Mouse (Mus musculus) layer of hippocampus, adult 2 months (tissue): ENCODE data around the gene Aste1. TPM values are rescaled to one million over a fixed set of nuclear protein-coding genes. Genes with fewer than 3 reads are reported as not detected.

Experiments
- DNase-seq, 2 experiments: peaks; one replicate each; pipeline ENCODE4 v3.0.0; 2022; ENCODE audit warnings: low spot score in 2 of 2
- H3K27ac ChIP-seq: fragments of 200-600 bp; 2 replicates; pipeline ENCODE4 v1.8.1; 2022
- H3K4me3 ChIP-seq: fragments of 200-600 bp; 2 replicates; pipeline ENCODE4 v1.8.1; 2022; ENCODE audit warnings: mild to moderate bottlenecking
- CTCF ChIP-seq: fragments of 200-600 bp; conservative IDR thresholded peaks from 2 replicates; pipeline ENCODE4 v1.8.1; 2022; ENCODE audit warnings: antibody characterized with exemption, mild to moderate bottlenecking, moderate library complexity
- long read RNA-seq, 2 experiments: library from polyadenylated mRNA; stranded (forward); transcript quantifications; one replicate each; pipeline ENCODE4 v2.0.0; 2021; ENCODE audit warnings: borderline mapping rate in 2 of 2
- total RNA-seq, 2 experiments: library from RNA; stranded (reverse); gene quantifications; 2 replicates each; pipeline ENCODE4 v1.2.3; 2021

The Aste1 gene
- total RNA-seq, result 10 to 100 TPM; 11.5 TPM
- long read RNA-seq, experiment 1, partial matches to known transcripts, result 0 of 11 reads
- long read RNA-seq, experiment 1, other reads (novel, unspliced or antisense), result 7 of 11 reads
- long read RNA-seq, experiment 2, partial matches to known transcripts, result 1 of 7 reads
- long read RNA-seq, experiment 2, other reads (novel, unspliced or antisense), result 4 of 7 reads

DNA sequence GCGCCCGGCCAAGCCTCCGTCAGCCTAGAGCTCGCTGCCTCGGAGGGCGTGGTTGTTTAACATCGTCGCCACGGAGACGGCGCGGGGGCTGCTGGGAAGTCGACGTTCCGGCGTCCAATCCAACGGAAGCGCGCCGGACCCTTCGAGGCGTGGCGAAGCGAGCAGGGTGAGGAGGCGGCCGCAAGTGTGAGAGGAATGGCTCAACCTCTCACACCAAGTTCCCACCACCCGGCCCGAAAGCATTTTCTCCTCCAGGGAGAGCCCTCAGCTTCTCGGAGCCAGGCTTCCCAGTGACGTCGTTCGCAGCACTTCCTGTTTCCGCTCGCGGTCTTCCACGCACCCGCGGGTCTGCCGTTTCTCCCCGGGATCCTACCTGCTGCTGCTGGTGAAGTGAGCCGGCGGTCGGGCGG is at the start of gene Aste1, which contains the start of gene Nek11:
Aste1 (plus strand) TSS at position 175 of the 410 bp plus-strand sequence.
Nek11 (minus strand) TSS at position 307 of the 410 bp plus-strand sequence.
- H3K27ac ChIP-seq, result peak within 1 kb of the TSS; percentile 88
- TF ChIP-seq CTCF, result no peak
- peak within 1 kb of the TSS; percentile 85 for H3K4me3 ChIP-seq
- peak; percentile 91 to 93 for DNase-seq

DNA sequence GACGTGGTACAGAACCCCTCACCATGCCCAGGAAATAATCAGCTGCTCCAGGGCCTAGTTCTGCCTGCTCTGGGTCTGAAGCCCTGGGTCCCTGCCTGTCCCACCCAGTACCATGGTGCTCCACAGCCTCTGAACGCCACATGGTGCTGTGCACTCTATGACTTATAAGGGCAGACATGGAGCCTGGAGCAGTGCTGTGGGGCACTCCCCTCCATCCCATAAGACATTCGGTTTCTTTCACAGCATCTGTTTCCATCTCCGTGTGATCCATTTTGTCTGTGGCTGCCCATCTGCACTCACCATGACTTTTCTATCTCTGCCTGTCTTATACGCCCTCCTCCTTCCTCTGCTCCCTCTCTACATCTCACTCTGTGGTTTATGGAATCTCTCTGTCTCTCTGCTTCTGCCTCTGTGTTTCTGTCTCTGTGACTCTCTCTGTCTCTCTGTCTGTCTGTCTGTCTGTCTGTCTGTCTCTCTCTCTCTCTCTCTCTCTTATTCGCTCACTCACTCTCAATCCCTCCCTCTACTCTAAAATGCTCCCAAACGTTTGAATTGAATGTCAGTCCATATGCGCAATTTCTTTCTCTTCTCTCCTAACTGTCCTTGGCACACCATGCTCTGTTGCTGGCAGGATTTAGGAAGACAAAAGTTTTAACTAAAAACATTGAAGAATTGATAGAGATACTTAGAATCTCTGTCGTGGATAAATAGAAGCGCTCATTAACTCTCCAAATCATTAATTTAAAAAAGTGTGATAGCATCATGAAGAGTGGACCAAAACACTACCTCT is 46.8 kb upstream of the Aste1 start:
- no peak for DNase-seq
- H3K4me3 ChIP-seq, result no peak overlapping the region
- peak overlapping the region; percentile 6 for H3K27ac ChIP-seq
- TF ChIP-seq CTCF, result no peak

DNA sequence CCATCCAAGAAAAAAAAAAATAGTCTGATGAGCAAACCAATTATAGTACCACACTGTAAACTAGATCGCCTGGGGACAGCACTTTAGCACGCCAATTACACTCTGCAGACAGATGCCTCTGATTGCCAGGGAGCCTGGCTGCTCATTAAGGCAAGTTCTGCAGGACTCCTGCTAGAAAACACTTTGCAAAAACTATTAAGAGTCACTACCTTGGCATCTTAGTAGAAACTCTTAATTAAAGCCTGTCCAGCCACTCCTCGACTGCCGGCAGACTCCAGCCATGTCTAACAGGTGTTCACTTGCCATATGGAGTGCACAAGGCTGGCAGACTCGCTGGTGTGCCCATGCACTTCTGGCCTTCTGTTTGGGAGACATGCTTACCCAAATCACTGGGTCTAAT is 46.2 kb upstream of the Aste1 start:
- DNase-seq, result no peak
- TF ChIP-seq CTCF, result no peak
- Histone ChIP-seq H3K27ac (no peak overlapping the region; the same call in 1 of the 2 replicates), H3K4me3 (no peak overlapping the region)

DNA sequence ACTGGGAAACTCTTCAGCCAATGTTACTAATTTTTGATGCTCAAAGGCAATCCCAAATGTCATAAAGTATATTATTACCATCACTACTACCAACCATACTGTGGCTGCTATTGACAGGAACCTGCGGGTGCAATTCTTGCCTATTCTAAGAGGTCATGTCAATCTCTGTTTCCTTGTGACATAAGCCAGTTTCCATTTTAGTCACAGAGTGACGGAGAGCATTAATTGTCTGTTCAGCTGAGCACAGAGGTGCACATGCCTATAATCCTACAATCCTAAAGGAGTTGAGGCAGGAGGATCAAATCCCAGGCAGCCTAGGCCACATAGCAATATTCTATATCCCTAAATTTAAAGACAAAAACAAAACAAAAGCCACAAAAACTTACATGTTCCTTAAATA is 33.0 kb upstream of the Aste1 start:
- no peak for DNase-seq
- H3K27ac ChIP-seq, result no peak overlapping the region
- TF ChIP-seq CTCF, result no peak
- H3K4me3 ChIP-seq, result no peak overlapping the region

DNA sequence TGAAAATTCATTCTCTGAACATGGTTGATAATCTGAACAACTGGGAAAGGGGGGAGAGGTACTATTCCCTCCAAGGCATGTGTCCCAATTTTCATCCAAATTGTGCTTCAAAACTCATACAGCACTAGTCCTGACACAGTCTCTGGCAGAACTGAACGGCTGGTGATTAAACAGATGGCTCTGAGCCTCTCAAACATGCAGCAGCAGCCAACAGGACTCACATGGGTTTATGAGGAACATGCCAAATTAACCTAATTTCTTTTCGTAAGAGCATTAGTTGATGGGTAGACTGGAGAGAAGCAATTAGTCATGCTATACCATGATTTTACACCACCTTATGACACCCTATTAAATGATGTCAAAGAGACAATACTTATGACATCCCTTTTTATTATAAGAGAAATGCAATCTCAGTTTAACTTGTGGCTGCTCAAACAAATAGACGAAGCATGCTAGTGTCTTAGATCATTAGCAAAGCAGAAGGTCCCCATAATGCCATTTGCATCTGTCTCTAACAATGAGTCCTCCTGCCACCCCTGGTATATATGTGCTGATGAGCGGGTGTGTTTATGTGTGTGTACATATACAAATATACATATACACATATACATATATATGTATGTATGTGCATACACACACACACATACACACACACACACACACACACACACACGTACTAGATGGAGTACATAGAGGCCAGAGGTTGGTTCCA is 31.5 kb upstream of the Aste1 start:
- Histone ChIP-seq H3K4me3 (no peak overlapping the region), H3K27ac (peak overlapping the region; percentile 60; the same call in 1 of the 2 replicates)
- DNase-seq, result peak; percentile 52 to 81
- TF ChIP-seq CTCF, result no peak

DNA sequence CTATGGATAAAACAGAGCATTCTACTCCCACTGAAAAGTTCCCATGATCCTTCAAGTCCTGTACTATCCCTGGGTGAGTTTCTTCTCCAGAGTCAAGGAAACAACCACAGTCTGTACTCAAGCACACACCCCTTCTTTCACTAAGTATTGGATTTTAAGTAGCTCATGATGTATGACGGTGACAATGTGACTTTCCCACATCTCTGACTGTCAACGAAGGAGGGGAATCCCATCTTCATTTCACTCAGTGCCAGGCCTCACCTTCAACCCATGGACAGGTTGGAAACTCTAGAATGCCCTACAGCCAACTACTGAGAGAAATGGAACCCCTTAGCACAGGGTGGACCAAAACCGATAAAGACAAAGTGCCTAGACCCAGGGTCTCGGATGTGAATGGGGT is 29.0 kb upstream of the Aste1 start:
- no peak overlapping the region for H3K4me3 ChIP-seq
- DNase-seq, result no peak
- no peak overlapping the region for H3K27ac ChIP-seq
- TF ChIP-seq CTCF, result no peak

DNA sequence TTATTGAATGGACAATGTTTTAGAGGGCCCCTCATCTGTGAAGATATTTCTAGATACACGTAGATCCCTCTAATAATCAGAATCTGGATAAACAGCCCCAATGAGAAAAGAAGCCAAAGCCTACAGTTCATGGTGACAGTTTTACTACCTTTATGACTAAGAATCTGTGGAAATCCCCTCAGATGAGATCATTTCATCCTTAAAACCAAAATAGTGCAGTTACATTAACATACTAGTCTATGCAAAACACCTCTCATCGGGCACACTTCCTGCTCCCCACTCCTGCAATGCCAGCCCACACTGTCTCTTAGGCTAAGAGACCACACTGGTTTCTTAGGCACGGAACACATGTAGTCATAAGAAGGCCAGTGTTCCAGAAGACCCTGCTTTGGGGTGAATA is 26.6 kb upstream of the Aste1 start:
- DNase-seq, result no peak

DNA sequence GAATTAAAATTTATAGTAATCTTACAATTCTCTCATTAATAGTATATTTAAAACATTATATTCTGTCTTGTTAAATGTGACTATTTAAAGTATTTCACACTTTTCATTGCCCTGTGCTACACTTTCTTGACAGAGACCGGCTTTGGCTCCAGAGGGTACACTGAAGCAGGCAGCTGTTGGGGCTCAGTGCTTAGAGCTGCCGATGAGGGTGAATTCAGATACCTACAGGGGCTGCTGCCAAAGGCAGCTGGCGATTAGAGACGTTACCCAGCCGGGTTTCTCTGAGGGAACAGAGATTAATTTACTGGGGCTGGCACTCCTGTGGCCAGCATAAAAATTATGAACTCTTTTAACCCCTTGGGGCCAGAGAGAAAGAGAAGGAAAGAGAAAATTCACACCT is 20.8 kb upstream of the Aste1 start:
- TF ChIP-seq CTCF, result no peak
- Histone ChIP-seq H3K27ac (no peak overlapping the region), H3K4me3 (no peak overlapping the region)
- DNase-seq, result no peak

More for the DNA sequence above, 26.6 kb upstream of the Aste1 start:
- no peak for TF ChIP-seq CTCF
- Histone ChIP-seq H3K27ac (no peak overlapping the region), H3K4me3 (no peak overlapping the region)

DNA sequence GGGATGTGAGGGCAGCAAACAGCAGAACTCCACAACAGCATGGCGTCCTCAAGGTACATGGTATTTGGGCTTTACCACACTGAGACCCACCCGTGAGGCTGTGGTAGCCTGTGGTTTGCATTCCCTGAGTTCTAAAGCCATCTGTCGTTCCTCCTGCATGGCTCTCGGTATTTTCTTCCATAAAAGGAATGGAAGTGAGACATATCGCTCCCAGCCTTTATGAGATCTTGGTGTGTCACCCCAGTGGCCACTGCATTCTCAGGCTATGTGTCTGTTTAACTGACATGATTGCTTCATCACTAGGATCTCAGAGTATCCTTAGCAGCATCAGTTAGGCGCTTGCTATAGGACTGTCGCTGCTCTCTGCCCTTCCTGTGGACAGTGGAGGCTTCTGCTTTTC is 18.8 kb upstream of the Aste1 start:
- TF ChIP-seq CTCF, result no peak
- H3K27ac ChIP-seq, result no peak overlapping the region
- no peak for DNase-seq

DNA sequence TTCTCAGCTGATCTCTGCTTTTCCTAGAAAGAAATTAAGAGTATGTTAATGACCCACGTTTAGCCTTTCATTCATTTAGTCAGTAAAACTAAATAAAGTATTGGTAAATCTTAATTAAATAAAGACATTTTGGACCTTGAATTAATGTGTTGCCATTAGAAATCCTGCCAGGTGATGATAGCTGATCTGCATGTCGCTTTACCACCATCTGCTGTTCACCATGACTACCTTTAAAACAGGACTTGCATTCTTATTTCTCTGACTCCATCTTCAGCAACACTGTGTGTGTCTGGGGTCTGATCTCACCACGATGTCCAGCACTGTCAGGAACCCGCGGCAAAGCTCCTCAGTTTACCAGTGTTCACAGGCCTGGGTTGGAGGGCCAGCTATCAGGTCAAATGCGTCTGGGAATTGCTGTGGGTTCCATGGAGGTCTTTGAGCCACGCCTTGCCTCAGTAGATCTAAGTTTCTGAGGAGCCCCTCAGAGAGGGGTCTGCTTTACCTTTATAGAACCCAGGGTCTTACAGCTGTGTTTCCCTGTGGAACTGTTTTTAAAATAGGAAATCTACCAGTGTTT is 18.1 kb upstream of the Aste1 start:
- peak; percentile 74 for TF ChIP-seq CTCF
- H3K27ac ChIP-seq, result no peak overlapping the region; the same call in 1 of the 2 replicates
- H3K4me3 ChIP-seq, result no peak overlapping the region
- peak in 1 of 2 experiments; percentile 31 for DNase-seq

More for the DNA sequence above, 18.8 kb upstream of the Aste1 start:
- no peak overlapping the region for H3K4me3 ChIP-seq

DNA sequence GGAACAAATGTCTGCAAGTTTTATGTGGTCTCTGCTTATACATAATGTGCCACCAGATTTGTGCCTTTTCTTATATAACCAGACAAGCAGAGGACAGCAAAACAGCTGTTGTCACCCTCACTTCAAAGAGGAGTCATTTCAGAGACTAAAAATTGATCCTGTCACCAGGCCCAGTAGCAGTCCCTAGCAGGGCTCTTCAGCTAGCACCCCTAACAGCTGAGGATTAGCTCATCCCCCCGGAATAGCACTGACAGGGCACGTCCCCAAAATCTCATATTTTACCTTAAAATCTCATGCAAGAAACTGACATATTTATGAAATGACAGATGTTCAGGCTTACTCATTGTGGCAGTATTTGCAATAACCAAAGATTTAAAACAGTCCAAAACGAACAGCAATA is 17.6 kb upstream of the Aste1 start:
- no peak for DNase-seq
- no peak for TF ChIP-seq CTCF
- Histone ChIP-seq H3K4me3 (no peak overlapping the region), H3K27ac (peak overlapping the region; percentile 33)

DNA sequence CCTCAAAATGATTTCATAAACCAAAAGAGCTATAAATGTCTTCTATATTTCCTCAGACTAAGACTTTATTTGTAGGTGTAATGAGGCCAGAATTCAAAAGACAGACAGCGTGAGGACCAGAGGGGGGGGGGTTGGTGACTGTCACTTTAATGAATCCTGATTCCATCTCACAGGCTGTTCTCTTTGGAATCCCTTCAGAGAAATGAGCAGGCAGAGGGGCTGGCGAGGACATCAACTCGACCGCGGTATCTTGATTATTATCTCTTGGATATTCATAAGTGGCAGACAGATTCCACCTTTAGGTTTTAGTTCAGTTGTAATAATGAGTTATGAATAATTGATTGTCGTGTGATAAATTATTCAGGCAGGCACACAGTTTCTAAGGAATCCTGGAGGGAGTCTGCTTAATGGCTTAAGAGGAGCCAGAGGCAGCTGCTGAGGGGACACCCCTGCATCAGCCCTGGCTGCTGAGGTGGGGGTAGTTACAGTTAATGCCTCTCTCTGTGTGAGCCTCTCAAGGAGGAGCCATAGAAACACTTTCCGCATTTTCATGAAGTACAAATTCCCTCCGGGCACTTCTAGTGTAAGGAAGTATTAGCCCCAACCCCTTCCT is 15.6 kb upstream of the Aste1 start:
- TF ChIP-seq CTCF, result no peak
- H3K4me3 ChIP-seq, result no peak overlapping the region
- no peak for DNase-seq
- no peak overlapping the region for H3K27ac ChIP-seq

DNA sequence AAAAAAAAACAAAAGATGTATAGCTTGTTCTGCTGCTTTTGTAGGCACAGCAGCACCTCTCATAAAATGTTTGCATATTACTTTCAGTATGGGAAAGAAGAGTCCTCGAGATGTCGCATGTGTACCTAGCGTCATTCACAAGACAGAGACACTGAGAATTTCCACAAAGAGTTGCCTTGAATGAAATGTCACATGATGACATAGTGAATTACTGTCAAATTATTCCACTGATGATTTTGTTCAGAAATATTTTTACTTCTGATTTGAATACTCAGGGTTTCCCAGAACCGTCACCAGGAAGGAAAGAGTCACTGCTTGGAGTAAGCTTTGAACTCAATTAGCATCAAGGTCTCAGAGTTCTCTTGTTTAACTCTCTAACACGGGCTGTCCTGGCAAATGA is 7.8 kb upstream of the Aste1 start:
- DNase-seq, result no peak
- H3K27ac ChIP-seq, result no peak overlapping the region
- H3K4me3 ChIP-seq, result no peak overlapping the region
- no peak for TF ChIP-seq CTCF
